Mouse (Mus musculus) ES-E14 (cell line): ENCODE results near the gene Ccdc57. TPM values are rescaled to one million over a fixed set of nuclear protein-coding genes. Genes with fewer than 3 reads are reported as not detected.

Source experiments
- DNase-seq: peaks from one replicate; pipeline ENCODE4 v3.0.0-alpha.2; 2013; ENCODE audit warnings: low read depth, low spot score
- H3K27ac ChIP-seq: 2 replicates; pipeline ENCODE4 v1.5.1; 2012; ENCODE audit warnings: low read depth, mild to moderate bottlenecking, low read length, moderate library complexity, mixed read lengths; ENCODE audit not compliant: poor library complexity, insufficient read depth, severe bottlenecking
- H3K36me3 ChIP-seq: 2 replicates; pipeline ENCODE4 v1.6.1; 2012; ENCODE audit warnings: mild to moderate bottlenecking, low read length, moderate library complexity, mixed read lengths; ENCODE audit not compliant: control insufficient read depth, poor library complexity, insufficient read depth, severe bottlenecking
- H3K4me1 ChIP-seq, 2 experiments: fragments of 150-350 bp in 1 of 2; sonication (generic) in 1 of 2; 2 replicates each; pipeline ENCODE4 v1.6.1; 2012; ENCODE audit warnings: low read length in 2 of 2, mild to moderate bottlenecking in 1 of 2, mixed read lengths in 1 of 2; ENCODE audit not compliant: control insufficient read depth in 2 of 2, insufficient read depth in 2 of 2, poor library complexity in 1 of 2
- H3K4me3 ChIP-seq, 2 experiments: fragments of 150-350 bp in 1 of 2; sonication (generic) in 1 of 2; 2 replicates each; pipeline ENCODE4 v1.5.1; 2012; ENCODE audit warnings: low read length in 2 of 2, low read depth in 1 of 2, mild to moderate bottlenecking in 1 of 2, mixed read lengths in 1 of 2; ENCODE audit not compliant: insufficient read depth in 1 of 2, poor library complexity in 1 of 2, severe bottlenecking in 1 of 2
- H3K9ac ChIP-seq: 2 replicates; pipeline ENCODE4 v1.6.1; 2012; ENCODE audit warnings: low read depth, mild to moderate bottlenecking, low read length, mixed read lengths; ENCODE audit not compliant: poor library complexity, insufficient read depth, severe bottlenecking
- H3K9me3 ChIP-seq: fragments of 150-350 bp; sonication (generic); 2 replicates; pipeline ENCODE4 v1.6.1; 2012; ENCODE audit warnings: low read depth, mild to moderate bottlenecking, low read length; ENCODE audit not compliant: control insufficient read depth, insufficient read depth
- CHD2 ChIP-seq: IDR thresholded peaks from 2 replicates; pipeline ENCODE4 v1.6.1; 2014; ENCODE audit warnings: mild to moderate bottlenecking, low read depth, low read length, inconsistent platforms
- HCFC1 ChIP-seq: IDR thresholded peaks from 2 replicates; pipeline ENCODE4 v1.6.1; 2012; ENCODE audit warnings: low read length, inconsistent platforms, borderline replicate concordance; ENCODE audit not compliant: insufficient read depth
- MAFK ChIP-seq: IDR thresholded peaks from 2 replicates; pipeline ENCODE4 v1.6.1; 2014; ENCODE audit warnings: mild to moderate bottlenecking, low read depth, low read length, inconsistent platforms; ENCODE audit not compliant: insufficient read depth
- ZC3H11A ChIP-seq: IDR thresholded peaks from 2 replicates; pipeline ENCODE4 v1.6.1; 2012; ENCODE audit warnings: low read depth, mild to moderate bottlenecking, inconsistent platforms, low read length, borderline replicate concordance
- ZNF384 ChIP-seq: IDR thresholded peaks from 2 replicates; pipeline ENCODE4 v1.6.1; 2012; ENCODE audit warnings: low read depth, low read length, inconsistent platforms
- in situ Hi-C, 2 experiments: fragments of 600-800 bp; cut with MboI; formaldehyde crosslinking; loops; one replicate each; pipeline ENCODE4 v1.15.1; 2025; ENCODE audit warnings: low sequenced_read_pairs in 2 of 2, inconsistent platforms in 1 of 2; ENCODE audit not compliant: unreplicated experiment in 2 of 2
- total RNA-seq: library from RNA; depleted of rRNA; stranded (reverse); fragments of 300-350 nt; gene quantifications from 2 replicates; pipeline ENCODE4 v1.2.3, GENCODE M21; 2012

Gene Ccdc57
- total RNA-seq, 1 experiment: 1.8 TPM

DNA sequence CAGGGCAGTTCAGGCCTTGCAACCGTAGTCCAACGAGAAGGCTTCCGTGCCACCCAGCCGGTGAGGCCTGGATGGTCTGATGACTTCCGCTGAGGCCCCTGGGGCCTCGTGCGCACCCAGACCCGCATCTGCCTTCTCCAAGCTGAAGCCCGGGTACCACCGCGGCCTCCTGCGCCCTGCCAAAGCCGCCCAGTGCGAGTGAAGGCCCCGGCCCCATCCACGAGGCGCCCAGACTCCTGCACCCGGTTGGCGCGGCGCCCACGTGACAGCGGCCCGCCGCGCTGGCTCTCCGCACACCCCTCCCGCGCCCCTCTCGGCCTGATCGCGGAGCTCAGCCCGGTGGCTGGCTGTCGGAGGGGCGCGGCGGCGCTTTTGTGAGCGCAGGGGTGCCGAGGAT lies 109.1 kb downstream of the Ccdc57 start:
- Histone ChIP-seq H3K27ac (peak overlapping the region; percentile 93), H3K36me3 (peaks cover 39% of the 10 kb centered on the region), H3K4me1 (peaks cover 4 to 31% of the 10 kb centered on the region in 2 experiments; a peak in 3 of 4 replicates), H3K9ac (peak overlapping the region; percentile 94), H3K9me3 (no peaks in the 10 kb centered on the region), H3K4me3 (peak overlapping the region; percentile 87 to 91)
- in situ Hi-C loops: no loop called here
- DNase-seq: no peak
- TF ChIP-seq HCFC1 (no peak), MAFK (no peak), ZNF384 (no peak), ZC3H11A (no peak), CHD2 (no peak)

DNA sequence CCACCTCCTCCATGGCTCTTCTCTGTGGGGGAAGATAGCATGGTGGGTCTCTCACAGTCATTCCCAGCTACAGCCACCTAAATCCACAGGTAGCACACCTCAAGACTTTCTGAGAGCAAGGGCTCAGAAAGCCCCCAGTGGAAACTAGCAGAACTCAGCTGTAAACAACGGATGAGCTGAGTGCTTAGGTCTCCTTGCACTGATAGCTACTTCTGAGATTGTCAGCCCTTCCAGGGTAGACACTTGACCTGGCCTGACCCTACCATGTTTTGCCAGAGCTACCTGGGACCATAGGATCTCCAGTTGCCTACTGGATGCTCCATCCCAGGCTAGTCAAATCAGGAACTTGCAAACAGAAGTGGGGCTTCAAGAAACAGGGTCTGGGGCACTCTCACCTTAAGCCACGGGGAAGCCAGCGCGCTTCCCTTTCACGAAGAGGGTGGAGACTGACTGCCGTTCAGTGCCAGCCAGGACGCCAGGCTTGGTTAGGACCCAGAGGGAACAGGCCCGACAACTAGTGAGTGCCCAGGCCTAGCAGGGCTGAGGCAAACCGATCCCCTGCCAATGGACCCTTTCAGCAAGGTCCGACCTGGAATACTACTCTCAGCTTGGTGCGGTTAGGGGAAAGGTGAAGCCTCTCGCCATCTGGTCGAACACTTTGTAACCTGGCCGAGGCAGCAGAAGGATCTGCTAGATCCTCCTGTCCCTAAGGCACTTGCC lies 109.7 kb downstream of the Ccdc57 start:
- H3K36me3 ChIP-seq: peaks cover 45% of the 10 kb centered on the region
- in situ Hi-C loops: no loop called here
- no peak for TF ChIP-seq HCFC1
- no peak for TF ChIP-seq MAFK
- TF ChIP-seq ZNF384: no peak
- TF ChIP-seq ZC3H11A: no peak
- no peak for TF ChIP-seq CHD2

DNA sequence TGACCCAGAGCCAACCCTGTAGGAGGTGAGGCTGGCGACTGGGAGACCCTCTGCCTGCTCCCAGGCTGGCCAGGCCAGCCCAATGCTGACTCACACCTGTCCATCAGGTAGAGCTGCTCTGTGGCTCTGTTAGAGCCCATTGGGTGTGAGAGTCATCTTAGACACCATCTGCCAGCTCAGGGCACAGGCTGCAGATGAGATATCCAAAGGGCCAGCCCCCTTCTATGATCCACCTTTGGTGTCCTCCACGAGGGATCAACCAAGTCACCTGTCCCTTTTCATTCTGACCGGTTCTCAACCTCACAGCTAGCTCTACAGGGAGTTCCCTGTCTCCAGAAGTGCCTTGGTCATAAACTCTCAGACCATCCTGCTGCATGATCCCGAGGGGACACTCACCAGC lies 110.4 kb downstream of the Ccdc57 start:
- no peak for DNase-seq
- no peak overlapping the region for H3K27ac ChIP-seq
- peak overlapping the region; percentile 94; the same call in 1 of the 2 replicates for H3K9ac ChIP-seq
- in situ Hi-C loops: no loop called here
- no peak for TF ChIP-seq MAFK
- H3K4me3 ChIP-seq: peak overlapping the region; percentile 87 to 91; a peak in 3 of 4 replicates
- H3K4me1 ChIP-seq: peaks cover 4 to 31% of the 10 kb centered on the region in 2 experiments; a peak in 3 of 4 replicates
- H3K9me3 ChIP-seq: no peaks in the 10 kb centered on the region
- peaks cover 51% of the 10 kb centered on the region for H3K36me3 ChIP-seq

More for the DNA sequence above, 109.7 kb downstream of the Ccdc57 start:
- Histone ChIP-seq H3K9me3 (no peaks in the 10 kb centered on the region), H3K4me3 (peak overlapping the region; percentile 87 to 91), H3K4me1 (peaks cover 4 to 31% of the 10 kb centered on the region in 2 experiments; a peak in 3 of 4 replicates), H3K27ac (peak overlapping the region; percentile 93), H3K9ac (peak overlapping the region; percentile 94)
- DNase-seq: no peak

DNA sequence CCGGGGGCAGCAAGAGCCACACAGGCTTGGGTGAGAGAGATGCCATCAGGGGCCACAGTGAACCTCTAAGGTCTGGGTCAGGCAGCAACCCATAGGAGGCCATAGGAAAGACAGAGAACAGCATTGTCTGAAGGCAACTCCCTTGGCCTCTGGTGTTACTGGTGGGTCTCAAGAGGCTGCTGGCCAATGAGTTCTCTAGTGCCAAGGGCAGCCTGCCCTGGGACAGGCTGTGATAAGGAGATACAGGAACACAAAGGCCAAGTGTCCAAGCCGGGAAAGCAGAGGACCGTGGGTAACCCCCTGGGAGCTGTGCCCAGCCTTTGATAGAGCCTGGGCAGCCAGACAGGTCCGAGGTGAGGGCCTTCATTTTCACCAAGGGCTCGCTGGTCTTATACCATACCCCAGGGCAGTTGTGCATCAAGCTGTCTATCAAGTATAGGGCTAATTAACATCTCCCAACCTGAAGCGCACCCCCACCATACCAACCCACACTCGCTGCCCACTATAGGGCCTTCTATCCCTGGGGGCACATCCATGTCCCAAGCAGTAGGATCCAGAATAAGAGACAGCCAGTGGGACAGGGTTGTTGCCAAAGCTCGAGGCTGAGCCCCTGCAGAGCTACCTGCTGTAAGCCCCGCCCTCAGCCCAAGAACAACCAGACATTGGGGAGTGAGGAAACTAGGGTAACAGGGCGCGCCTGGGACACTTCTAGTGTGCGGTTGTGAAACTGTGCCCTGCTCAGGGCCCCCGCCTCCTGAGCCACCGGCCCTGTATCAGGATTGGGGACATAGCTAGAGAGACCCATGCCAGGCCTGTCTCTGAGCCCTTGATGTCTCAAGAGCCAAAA lies 111.4 kb downstream of the Ccdc57 start:
- Histone ChIP-seq H3K9me3 (no peaks in the 10 kb centered on the region), H3K36me3 (peaks cover 62% of the 10 kb centered on the region), H3K27ac (no peak overlapping the region), H3K4me1 (peaks cover 4 to 26% of the 10 kb centered on the region in 2 experiments; a peak in 3 of 4 replicates), H3K4me3 (no peak overlapping the region), H3K9ac (no peak overlapping the region)
- no peak for TF ChIP-seq ZNF384
- no peak for TF ChIP-seq HCFC1
- TF ChIP-seq ZC3H11A: no peak
- TF ChIP-seq CHD2: no peak
- no peak for TF ChIP-seq MAFK
- in situ Hi-C loops: no loop called here
- DNase-seq: no peak
